Mouse (Mus musculus) forebrain, embryonic 13.5 days (tissue): ENCODE data around the gene Itgad. TPM values are rescaled to one million over a fixed set of nuclear protein-coding genes. Genes with fewer than 3 reads are reported as not detected.
"Not testable (repeated sequence)": the region's sequence is repeated elsewhere in the genome, so short reads cannot be mapped to it uniquely, and the experiment has no call there.

Experiments
- ATAC-seq: fragments of 200-750 bp; cut with Nextera tagmentation; 2 replicates; pipeline ENCODE4 v1.8.0; 2017
- H3K27ac ChIP-seq: fragments of 300-500 bp; sonication (generic); 2 replicates; pipeline ENCODE4 v1.5.1; 2015; ENCODE audit warnings: inconsistent platforms, mild to moderate bottlenecking, moderate library complexity
- H3K27me3 ChIP-seq: fragments of 300-500 bp; sonication (generic); 2 replicates; pipeline ENCODE4 v1.6.1; 2015; ENCODE audit warnings: mild to moderate bottlenecking, inconsistent platforms
- H3K36me3 ChIP-seq: fragments of 300-500 bp; sonication (generic); 2 replicates; pipeline ENCODE4 v1.6.1; 2015; ENCODE audit warnings: mild to moderate bottlenecking, inconsistent platforms; ENCODE audit not compliant: poor library complexity, severe bottlenecking
- H3K4me1 ChIP-seq: fragments of 300-500 bp; sonication (generic); 2 replicates; pipeline ENCODE4 v1.6.1; 2015; ENCODE audit warnings: inconsistent platforms
- H3K4me2 ChIP-seq: fragments of 300-500 bp; sonication (generic); 2 replicates; pipeline ENCODE4 v1.6.1; 2015; ENCODE audit warnings: inconsistent platforms, mild to moderate bottlenecking, moderate library complexity
- H3K4me3 ChIP-seq: fragments of 300-500 bp; sonication (generic); 2 replicates; pipeline ENCODE4 v1.5.1; 2015; ENCODE audit warnings: mild to moderate bottlenecking, inconsistent platforms
- H3K9ac ChIP-seq: fragments of 300-500 bp; sonication (generic); 2 replicates; pipeline ENCODE4 v1.6.1; 2015; ENCODE audit warnings: mild to moderate bottlenecking, inconsistent platforms
- H3K9me3 ChIP-seq: fragments of 300-500 bp; sonication (generic); replicated peaks from 2 replicates; pipeline ENCODE4 v1.6.1; 2016; ENCODE audit warnings: inconsistent platforms
- WGBS: fragments of 180-500 bp; shearing (Covaris S2); methylation state at CpG from one replicate; pipeline ENCODE4 v1.1.7; 2015; 5-methylcytosine and 5-hydroxymethylcytosine counted together
- polyA plus RNA-seq: library from polyadenylated mRNA; unstranded; fragments of >200 nt; fragmentation: Nextera tagmentation; extraction: Ambion mirVana; gene quantifications from 2 replicates; pipeline ENCODE4 v1.2.1, GENCODE M21; 2015

The Itgad gene
- polyA plus RNA-seq, 1 experiment from 2014 or later: not detected

GRCm38 (mm10) chr7:128133596-128133995, 20.6 kb upstream of the Itgad start:
- no peak overlapping the region for H3K9ac ChIP-seq
- ATAC-seq: no peak
- no peaks in the 10 kb centered on the region for H3K27me3 ChIP-seq
- H3K4me1 ChIP-seq: no peaks in the 10 kb centered on the region
- no peak overlapping the region for H3K4me2 ChIP-seq
- H3K36me3 ChIP-seq: no peaks in the 10 kb centered on the region
- no peak overlapping the region for H3K4me3 ChIP-seq
- no peak overlapping the region for H3K27ac ChIP-seq
- WGBS: 90% methylated on average over 2 of the region's 2 CpGs
- no peaks in the 10 kb centered on the region for H3K9me3 ChIP-seq

- H3K4me2 ChIP-seq: no peak overlapping the region
- whole genome bisulfite sequencing: 60% methylated on average over 4 of the region's 4 CpGs
- ATAC-seq: no peak
Measured at GRCm38 (mm10) chr7:128136927-128137326, 17.2 kb upstream of the Itgad start.

DNA sequence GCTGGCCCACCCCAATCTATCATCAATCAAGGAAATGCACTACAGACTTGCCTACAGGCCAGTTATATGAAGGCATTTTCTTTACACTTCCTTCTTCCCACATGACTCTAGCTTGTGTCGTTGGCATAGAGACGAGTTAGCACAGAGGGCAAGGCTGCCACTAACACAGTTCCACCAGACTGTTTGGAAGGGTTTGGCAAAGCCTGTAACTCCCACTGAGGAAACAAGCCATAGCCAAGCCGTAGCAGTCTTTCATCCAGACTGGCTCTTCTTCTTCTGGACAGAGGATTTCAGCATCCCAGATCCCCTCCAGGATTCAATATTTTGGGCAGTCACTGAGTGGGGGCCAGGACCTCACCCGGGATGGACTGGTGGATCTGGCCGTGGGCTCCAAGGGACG, 14.6 kb upstream of the Itgad start:
- Histone ChIP-seq H3K27ac (no peak overlapping the region), H3K9ac (no peak overlapping the region), H3K4me2 (no peak overlapping the region), H3K4me3 (no peak overlapping the region), H3K9me3 (no peaks in the 10 kb centered on the region), H3K4me1 (no peaks in the 10 kb centered on the region), H3K27me3 (no peaks in the 10 kb centered on the region), H3K36me3 (no peaks in the 10 kb centered on the region)
- WGBS: 96% methylated on average over 6 of the region's 6 CpGs
- no peak for ATAC-seq

More at GRCm38 (mm10) chr7:128136927-128137326, 17.2 kb upstream of the Itgad start:
- no peaks in the 10 kb centered on the region for H3K4me1 ChIP-seq
- no peaks in the 10 kb centered on the region for H3K36me3 ChIP-seq
- no peak overlapping the region for H3K4me3 ChIP-seq
- no peak overlapping the region for H3K9ac ChIP-seq
- H3K9me3 ChIP-seq: no peaks in the 10 kb centered on the region
- H3K27ac ChIP-seq: no peak overlapping the region
- no peaks in the 10 kb centered on the region for H3K27me3 ChIP-seq

DNA sequence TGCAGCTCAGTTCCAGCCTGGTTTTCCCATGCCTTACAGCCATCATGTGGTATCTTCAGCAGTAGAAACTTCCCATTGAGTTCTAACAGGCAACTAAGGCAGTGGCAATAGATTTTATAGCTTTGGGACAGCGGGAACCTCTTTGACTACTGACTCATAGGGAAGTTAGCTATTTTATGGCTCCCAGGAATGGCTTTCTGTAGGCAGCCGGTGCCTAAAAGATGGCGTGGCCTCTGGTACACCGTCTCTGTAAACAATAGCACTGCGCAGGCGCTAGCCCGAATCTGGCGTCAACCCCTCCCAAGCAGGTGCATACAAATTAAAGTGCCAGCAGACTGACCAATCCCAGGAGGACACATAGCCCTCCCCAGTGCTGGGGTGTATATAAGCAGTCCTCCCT, 3.2 kb upstream of the Itgad start:
- H3K4me3 ChIP-seq: no peak overlapping the region
- no peaks in the 10 kb centered on the region for H3K4me1 ChIP-seq
- H3K36me3 ChIP-seq: no peaks in the 10 kb centered on the region
- H3K9ac ChIP-seq: no peak overlapping the region
- ATAC-seq: no peak
- H3K27ac ChIP-seq: no peak overlapping the region
- H3K9me3 ChIP-seq: no peaks in the 10 kb centered on the region
- H3K4me2 ChIP-seq: no peak overlapping the region
- 89% methylated on average over 8 of the region's 8 CpGs for WGBS
- H3K27me3 ChIP-seq: no peaks in the 10 kb centered on the region

DNA sequence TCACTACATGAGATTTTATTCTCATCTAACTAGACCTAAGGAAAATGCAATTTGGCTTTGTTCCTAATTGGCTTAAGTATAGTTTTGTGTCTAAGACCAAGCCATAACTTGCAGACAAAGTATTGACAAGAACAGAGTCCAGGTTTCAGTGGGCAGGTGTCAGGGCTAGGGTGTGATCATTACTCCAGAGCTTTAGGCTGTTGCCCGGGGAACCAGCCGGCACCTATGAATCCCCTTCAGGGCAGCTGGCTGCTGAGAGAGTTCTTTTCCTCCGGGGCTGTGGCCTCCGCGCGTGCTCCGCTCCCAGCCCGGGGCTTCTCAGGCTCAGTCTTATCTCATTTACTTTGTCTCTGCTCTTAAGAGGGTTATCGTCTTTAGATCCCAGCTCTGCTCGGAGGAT, 748 bp downstream of the Itgad start:
- WGBS: 55% methylated on average over 10 of the region's 10 CpGs
- H3K4me2 ChIP-seq: no peak overlapping the region
- no peak overlapping the region for H3K9ac ChIP-seq
- H3K4me1 ChIP-seq: no peaks in the 10 kb centered on the region
- ATAC-seq: no peak
- no peak overlapping the region for H3K27ac ChIP-seq
- H3K27me3 ChIP-seq: no peaks in the 10 kb centered on the region
- no peak overlapping the region for H3K4me3 ChIP-seq
- H3K9me3 ChIP-seq: no peaks in the 10 kb centered on the region
- no peaks in the 10 kb centered on the region for H3K36me3 ChIP-seq

DNA sequence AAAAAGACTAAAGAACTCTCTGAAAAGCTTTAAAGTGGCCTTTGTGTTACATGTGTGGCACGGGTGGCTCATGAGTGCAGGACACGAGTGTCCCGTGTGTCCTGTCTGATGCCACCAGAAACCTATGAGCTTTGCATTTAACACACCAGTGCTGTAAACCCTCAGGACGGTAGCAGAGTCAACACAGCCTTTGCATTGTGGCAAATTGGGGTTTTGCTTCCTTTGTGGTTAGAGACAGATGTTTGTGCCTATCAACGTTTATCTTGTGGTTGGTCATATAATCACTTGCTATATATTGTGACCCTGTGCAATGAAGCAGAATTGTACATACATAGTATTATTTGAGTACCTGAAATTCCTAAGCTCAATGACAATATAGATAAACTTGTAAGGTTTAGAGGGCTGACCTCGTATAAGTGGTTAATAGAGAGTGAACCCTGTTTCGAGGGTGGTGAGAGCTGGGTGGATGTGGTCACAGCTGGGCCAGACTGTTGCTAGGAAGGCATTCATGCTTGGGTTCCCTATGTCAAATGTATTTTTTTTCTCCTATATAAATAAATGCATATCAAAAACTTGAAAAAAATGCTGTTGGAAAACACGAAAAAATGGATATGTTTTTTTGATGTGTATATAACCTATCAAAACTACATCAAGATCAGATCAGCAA, 4.6 kb downstream of the Itgad start:
- not testable (repeated sequence) for H3K4me2 ChIP-seq, ATAC-seq

DNA sequence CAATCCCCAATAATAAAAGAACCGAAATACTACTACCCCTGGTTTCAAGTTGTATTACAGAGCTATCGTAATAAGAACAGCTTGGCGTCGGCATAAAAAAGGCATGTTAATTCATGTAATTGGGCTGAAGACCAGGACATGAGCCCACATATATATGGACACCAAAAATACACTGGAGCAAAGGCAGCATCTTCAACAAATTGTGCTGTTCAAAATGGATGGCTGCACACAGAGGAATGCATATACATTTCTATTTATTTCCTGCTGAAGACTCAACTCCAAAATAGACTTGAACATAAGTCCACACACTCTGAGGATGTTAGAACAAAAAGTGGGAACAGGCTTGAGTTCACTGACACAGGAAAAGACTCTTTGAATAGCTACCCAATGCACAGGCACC, 9.8 kb downstream of the Itgad start:
- Histone ChIP-seq H3K4me2 (no peak overlapping the region), H3K27ac (no peak overlapping the region), H3K4me1 (no peaks in the 10 kb centered on the region), H3K4me3 (no peak overlapping the region), H3K9me3 (no peaks in the 10 kb centered on the region), H3K9ac (no peak overlapping the region), H3K27me3 (no peaks in the 10 kb centered on the region), H3K36me3 (no peaks in the 10 kb centered on the region)
- ATAC-seq: no peak
- WGBS: 100% methylated on average over 4 of the region's 4 CpGs

More for the DNA sequence above, 4.6 kb downstream of the Itgad start:
- 83% methylated on average over 8 of the region's 8 CpGs for WGBS
- H3K27me3 ChIP-seq, H3K9me3 ChIP-seq, H3K4me3 ChIP-seq, H3K36me3 ChIP-seq, H3K9ac ChIP-seq, H3K27ac ChIP-seq, H3K4me1 ChIP-seq: not testable (repeated sequence)

- Histone ChIP-seq H3K27ac (no peak overlapping the region), H3K9me3 (no peaks in the 10 kb centered on the region), H3K36me3 (no peaks in the 10 kb centered on the region), H3K4me1 (no peaks in the 10 kb centered on the region), H3K27me3 (no peaks in the 10 kb centered on the region), H3K4me2 (no peak overlapping the region), H3K9ac (no peak overlapping the region), H3K4me3 (no peak overlapping the region)
- ATAC-seq: no peak
- 93% methylated on average over 7 of the region's 7 CpGs for WGBS
Measured at GRCm38 (mm10) chr7:128166391-128166790, 12.2 kb downstream of the Itgad start.

DNA sequence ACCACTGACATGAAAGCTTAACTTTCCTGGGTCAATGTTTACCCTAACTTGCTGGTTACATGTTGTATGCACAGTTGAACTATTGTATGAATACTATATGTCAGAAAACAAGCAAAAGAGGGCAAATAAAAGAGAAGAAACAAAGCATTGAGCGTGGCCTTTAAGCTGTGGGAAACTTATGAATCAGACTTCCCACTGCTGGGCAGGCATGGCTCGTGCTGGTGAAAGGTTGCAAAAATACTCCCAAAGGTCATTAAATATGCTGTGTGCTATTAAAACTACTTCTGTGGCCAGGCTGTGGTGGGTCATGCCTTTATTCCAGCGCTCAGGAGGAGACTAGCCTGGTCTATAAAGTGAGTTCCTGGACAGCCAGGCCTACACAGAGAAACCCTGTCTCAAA, 15.8 kb downstream of the Itgad start:
- WGBS: 72% methylated on average over 3 of the region's 3 CpGs
- no peak overlapping the region for H3K27ac ChIP-seq
- no peaks in the 10 kb centered on the region for H3K27me3 ChIP-seq
- H3K4me1 ChIP-seq: no peaks in the 10 kb centered on the region
- H3K36me3 ChIP-seq: no peaks in the 10 kb centered on the region
- no peak for ATAC-seq
- H3K4me2 ChIP-seq: no peak overlapping the region
- H3K9ac ChIP-seq: no peak overlapping the region
- H3K4me3 ChIP-seq: no peak overlapping the region
- H3K9me3 ChIP-seq: no peaks in the 10 kb centered on the region

GRCm38 (mm10) chr7:128178385-128178784, 24.2 kb downstream of the Itgad start:
- Histone ChIP-seq H3K4me2 (no peak overlapping the region), H3K4me3 (no peak overlapping the region), H3K9ac (no peak overlapping the region), H3K4me1 (no peaks in the 10 kb centered on the region), H3K36me3 (no peaks in the 10 kb centered on the region), H3K27ac (no peak overlapping the region), H3K9me3 (no peaks in the 10 kb centered on the region), H3K27me3 (peaks cover 5% of the 10 kb centered on the region; the same call in 1 of the 2 replicates)
- WGBS: 69% methylated on average over 2 of the region's 2 CpGs
- ATAC-seq: no peak

- ATAC-seq: no peak
- no peak overlapping the region for H3K27ac ChIP-seq
- peaks cover 11% of the 10 kb centered on the region; the same call in 1 of the 2 replicates for H3K27me3 ChIP-seq
- H3K36me3 ChIP-seq: no peaks in the 10 kb centered on the region
- no peaks in the 10 kb centered on the region for H3K9me3 ChIP-seq
- 82% methylated on average over 7 of the region's 7 CpGs for WGBS
- H3K4me2 ChIP-seq: no peak overlapping the region
- H3K4me3 ChIP-seq: no peak overlapping the region
- no peaks in the 10 kb centered on the region for H3K4me1 ChIP-seq
- no peak overlapping the region for H3K9ac ChIP-seq
Measured at GRCm38 (mm10) chr7:128180126-128180525, 25.9 kb downstream of the Itgad start.

DNA sequence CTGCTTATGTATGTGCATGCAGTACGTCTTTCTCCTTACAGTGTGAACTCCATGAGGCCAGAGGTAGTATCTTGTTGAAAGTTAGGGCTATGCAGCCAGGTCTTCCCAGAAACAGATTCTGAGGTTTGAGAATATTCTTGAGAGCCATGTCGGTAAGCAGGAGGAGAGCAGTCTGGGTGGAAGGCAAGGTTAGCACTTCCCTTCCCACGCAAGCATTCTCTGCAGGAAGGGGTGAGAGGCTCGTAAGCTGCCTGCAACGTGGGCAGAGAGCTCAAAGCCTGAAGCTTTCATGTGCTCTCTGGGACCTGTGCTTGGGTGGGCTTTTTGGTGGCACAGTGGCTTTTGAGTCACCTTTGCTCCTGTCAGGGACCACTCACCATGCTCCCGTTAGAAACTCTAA, 26.4 kb downstream of the Itgad start:
- no peaks in the 10 kb centered on the region for H3K9me3 ChIP-seq
- H3K36me3 ChIP-seq: no peaks in the 10 kb centered on the region
- peaks cover 11% of the 10 kb centered on the region; the same call in 1 of the 2 replicates for H3K27me3 ChIP-seq
- no peaks in the 10 kb centered on the region for H3K4me1 ChIP-seq
- no peak for ATAC-seq
- H3K9ac ChIP-seq: no peak overlapping the region
- H3K4me3 ChIP-seq: no peak overlapping the region
- no peak overlapping the region for H3K4me2 ChIP-seq
- no peak overlapping the region for H3K27ac ChIP-seq
- 78% methylated on average over 6 of the region's 6 CpGs for WGBS

GRCm38 (mm10) chr7:128181691-128182090, 27.5 kb downstream of the Itgad start:
- no peak overlapping the region for H3K9ac ChIP-seq
- no peak overlapping the region for H3K4me2 ChIP-seq
- H3K36me3 ChIP-seq: no peaks in the 10 kb centered on the region
- H3K27me3 ChIP-seq: peaks cover 11% of the 10 kb centered on the region; the same call in 1 of the 2 replicates
- H3K27ac ChIP-seq: no peak overlapping the region
- WGBS: 94% methylated on average over 10 of the region's 10 CpGs
- H3K9me3 ChIP-seq: no peaks in the 10 kb centered on the region
- no peak for ATAC-seq
- no peak overlapping the region for H3K4me3 ChIP-seq
- no peaks in the 10 kb centered on the region for H3K4me1 ChIP-seq
